Comparison of ENCODE assay signal across 9 mouse cellular contexts in genomic region chr15:83085901-83086300, GRCm38 (mm10). TPM values are rescaled to one million over a fixed set of nuclear protein-coding genes. Genes with fewer than 3 reads are reported as not detected.
A peak's percentile ranks its signal among the peaks of the same experiment; 100 is the strongest.
DNase-seq lines count a peak whose midpoint lies in the region; ATAC-seq lines count a peak whose summit lies in the region.
"Had no signal": no experiment of that assay in that cellular context is flagged by ENCODE, and none has a peak within 500 bp of the region (broad histone marks: within the 10 kb centered on the region; RNA-seq: fewer than 3 reads in every experiment).

No protein-coding gene starts in this region.

- H3K4me2 ChIP-seq in midbrain, embryonic 16.5 days (ENCODE audit: low read length): no peak overlapping the region
- H3K4me2 ChIP-seq: hindbrain, embryonic 15.5 days had no signal

- no peak overlapping the region for H3K9ac ChIP-seq in midbrain, embryonic 16.5 days (ENCODE audit: low read depth, low read length)
- H3K9ac ChIP-seq: hindbrain, embryonic 15.5 days had no signal

- no peaks in the 10 kb centered on the region for H3K9me3 ChIP-seq in midbrain, embryonic 10.5 days (replicated peaks)
- no peaks in the 10 kb centered on the region for H3K9me3 ChIP-seq in midbrain, embryonic 16.5 days (replicated peaks; ENCODE audit: control insufficient read depth, low read length, poor library complexity, severe bottlenecking)
- H3K9me3 ChIP-seq: hindbrain, embryonic 15.5 days had no signal

- peaks cover 51% of the 10 kb centered on the region for H3K4me1 ChIP-seq in midbrain, embryonic 10.5 days
- peaks cover 28% of the 10 kb centered on the region for H3K4me1 ChIP-seq in midbrain, embryonic 16.5 days (ENCODE audit: control insufficient read depth, insufficient read depth, low read length)

- no peak overlapping the region for H3K4me3 ChIP-seq in midbrain, embryonic 10.5 days
- no peak overlapping the region for H3K4me3 ChIP-seq in midbrain, embryonic 16.5 days (ENCODE audit: low read depth, low read length)
- H3K4me3 ChIP-seq: hindbrain, embryonic 15.5 days had no signal

- WGBS in midbrain, embryonic 10.5 days: 33% methylated on average over 7 of the region's 7 CpGs
- 32% methylated on average over 7 of the region's 7 CpGs for WGBS in midbrain, embryonic 16.5 days

- H3K27me3 ChIP-seq in midbrain, embryonic 10.5 days (ENCODE audit: low read depth, poor library complexity, severe bottlenecking): peaks cover 53% of the 10 kb centered on the region
- H3K27me3 ChIP-seq in midbrain, embryonic 16.5 days (ENCODE audit: control insufficient read depth, insufficient read depth, low read depth, low read length): no peaks in the 10 kb centered on the region
- H3K27me3 ChIP-seq: hindbrain, embryonic 15.5 days had no signal

- H3K36me3 ChIP-seq in midbrain, embryonic 10.5 days: no peaks in the 10 kb centered on the region
- H3K36me3 ChIP-seq in midbrain, embryonic 16.5 days (ENCODE audit: control insufficient read depth, insufficient read depth, low read length): no peaks in the 10 kb centered on the region
- H3K36me3 ChIP-seq: hindbrain, embryonic 15.5 days had no signal

- no peak for ATAC-seq in midbrain, embryonic 16.5 days
- peak; percentile 97 for ATAC-seq in megakaryocyte progenitor cell, adult 5-6 weeks (replicated peaks; ENCODE audit: poor library complexity)

- peak; percentile 57 to 82 for DNase-seq in adrenal gland, adult (ENCODE audit: inconsistent age in 2 of 2, low spot score in 1 of 2)
- no peak for DNase-seq in adrenal gland, adult 8-10 months
- DNase-seq in midbrain, embryonic 10.5 days (ENCODE audit: low spot score): peak; percentile 53
- peak; percentile 42 for DNase-seq in brain, adult 2 months (ENCODE audit: low read depth, low spot score)
- peak; percentile 78 for DNase-seq in heart, postnatal 4 days
- peak; percentile 60 to 65 for DNase-seq in thymus, postnatal 36 days

- H3K27ac ChIP-seq in midbrain, embryonic 10.5 days (replicated peaks): no peak overlapping the region
- H3K27ac ChIP-seq in midbrain, embryonic 16.5 days (ENCODE audit: low read length): no peak overlapping the region
- H3K27ac ChIP-seq: hindbrain, embryonic 15.5 days had no signal

RNA-seq across cellular contexts. Expression of gene Serhl, which starts 3.4 kb away (rescaled TPM):
- 10 to 100 TPM; 42.1 to 73.7 (median 60.6) TPM for total RNA-seq in adrenal gland, adult 8-10 months (2022)
- polyA plus RNA-seq in midbrain, embryonic 10.5 days (2016; fragmentation: Nextera tagmentation; extraction: Ambion mirVana): 54.2 and 56.0 TPM in 2 replicates
- polyA plus RNA-seq in midbrain, embryonic 16.5 days (2015; fragmentation: Nextera tagmentation; extraction: Ambion mirVana): 29.6 and 29.7 TPM in 2 replicates
- total RNA-seq in heart, postnatal 4 days (2021): 10 to 100 TPM; 73.2 to 74.7 TPM
- 36.7 and 56.1 TPM in 2 replicates for total RNA-seq in megakaryocyte progenitor cell, adult 5-6 weeks (2015)
- total RNA-seq in megakaryocyte progenitor cell, adult 5-6 weeks (2017): 37.9 and 40.8 TPM in 2 replicates

RNA-seq across cellular contexts. Expression of gene Rrp7a, which starts 36.7 kb away (rescaled TPM):
- 100 to 1,000 TPM; 100 to 115 (median 102) TPM for total RNA-seq in adrenal gland, adult 8-10 months (2022)
- 88.1 and 91.4 TPM in 2 replicates for polyA plus RNA-seq in midbrain, embryonic 10.5 days (2016; fragmentation: Nextera tagmentation; extraction: Ambion mirVana)
- polyA plus RNA-seq in midbrain, embryonic 16.5 days (2015; fragmentation: Nextera tagmentation; extraction: Ambion mirVana): 90.6 and 93.0 TPM in 2 replicates
- 10 to 100 TPM; 54.6 to 56.3 TPM for total RNA-seq in heart, postnatal 4 days (2021)
- 47.7 and 50.9 TPM in 2 replicates for total RNA-seq in megakaryocyte progenitor cell, adult 5-6 weeks (2015)
- 56.3 and 69.6 TPM in 2 replicates for total RNA-seq in megakaryocyte progenitor cell, adult 5-6 weeks (2017)

RNA-seq across cellular contexts. Expression of gene Nfam1, which starts 52.8 kb away (rescaled TPM):
- 1 to 10 TPM; 2.5 to 4.6 (median 3.8) TPM for total RNA-seq in adrenal gland, adult 8-10 months (2022)
- polyA plus RNA-seq in midbrain, embryonic 10.5 days (2016; fragmentation: Nextera tagmentation; extraction: Ambion mirVana): 4.3 and 4.6 TPM in 2 replicates
- 2.6 and 3.0 TPM in 2 replicates for polyA plus RNA-seq in midbrain, embryonic 16.5 days (2015; fragmentation: Nextera tagmentation; extraction: Ambion mirVana)
- 1 to 10 TPM in 1 of 2 experiments, under 1 TPM in 1; 0.98 to 1.4 TPM for total RNA-seq in heart, postnatal 4 days (2021)
- 40.9 and 43.6 TPM in 2 replicates for total RNA-seq in megakaryocyte progenitor cell, adult 5-6 weeks (2015)
- total RNA-seq in megakaryocyte progenitor cell, adult 5-6 weeks (2017): 45.3 and 53.5 TPM in 2 replicates

Comparison
In these comparisons a context has a peak if more than half of its experiments do, and no peak if none do; other contexts are left out.
1. RNA of gene Nfam1, which starts 52.8 kb away (total RNA-seq): 40.9 to 53.5 TPM in megakaryocyte progenitor cell, adult 5-6 weeks; 2.5 to 4.6 TPM in adrenal gland, adult 8-10 months and 0.98 to 1.4 TPM in heart, postnatal 4 days; every median in the first group is over 4 times any median in the second.